Mouse (Mus musculus): ENCODE data around the gene Asb12. TPM values are rescaled to one million over a fixed set of nuclear protein-coding genes. Genes with fewer than 3 reads are reported as not detected.
"Not testable (repeated sequence)": the region's sequence is repeated elsewhere in the genome, so short reads cannot be mapped to it uniquely, and the experiment has no call there.

The Asb12 gene
- total RNA-seq (2021) = not detected
- long read RNA-seq, experiment 1 = 0 reads
- long read RNA-seq, experiment 2 = 0 reads

DNA sequence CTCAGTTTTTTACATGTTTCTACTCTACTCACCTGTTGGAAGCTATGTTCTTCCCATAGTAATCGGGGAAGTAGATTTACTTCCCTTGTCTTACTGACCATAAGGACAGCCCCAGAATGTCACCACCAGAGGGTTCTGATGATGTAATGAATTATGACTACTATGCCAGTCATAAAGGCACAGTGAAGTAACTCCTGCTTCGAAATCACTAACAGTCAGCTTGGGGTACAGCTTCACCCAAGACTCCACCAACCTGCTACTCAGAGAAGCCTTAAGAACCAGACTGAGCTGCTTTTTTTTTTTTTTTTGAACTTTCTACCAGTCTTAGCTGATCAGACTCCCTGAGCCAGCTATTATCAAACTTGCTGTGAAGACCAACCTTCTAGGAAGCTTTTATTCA is at the start of gene Asb12, which contains the start of gene Pfn5:
Asb12 (minus strand) TSS at position 101 of the 400 bp plus-strand sequence.
Pfn5 (plus strand) TSS at position 218 of the 400 bp plus-strand sequence.
- no peak for DNase-seq (ENCODE audit: low spot score in 2 of 2)

DNA sequence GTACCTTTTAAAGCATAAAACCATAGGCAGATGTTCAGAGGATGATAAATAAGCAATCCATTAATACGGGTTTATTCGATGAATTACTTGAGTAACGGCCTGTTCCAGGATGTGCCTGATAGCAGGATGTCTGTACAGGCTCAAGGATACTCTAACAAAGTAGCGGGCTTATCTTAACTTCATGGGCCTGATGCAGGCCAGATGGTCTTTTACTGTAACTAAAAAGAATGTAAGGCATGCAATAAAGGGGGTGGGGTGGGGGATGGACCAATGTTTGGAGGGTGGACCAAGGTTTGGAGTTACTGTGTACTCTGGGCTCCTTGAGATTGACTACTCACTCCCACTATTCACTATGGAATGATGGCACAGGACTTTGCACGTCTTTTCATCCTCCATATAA is 42.8 kb upstream of the Asb12 start:
- no peak for DNase-seq (ENCODE audit: low spot score in 2 of 2)

DNA sequence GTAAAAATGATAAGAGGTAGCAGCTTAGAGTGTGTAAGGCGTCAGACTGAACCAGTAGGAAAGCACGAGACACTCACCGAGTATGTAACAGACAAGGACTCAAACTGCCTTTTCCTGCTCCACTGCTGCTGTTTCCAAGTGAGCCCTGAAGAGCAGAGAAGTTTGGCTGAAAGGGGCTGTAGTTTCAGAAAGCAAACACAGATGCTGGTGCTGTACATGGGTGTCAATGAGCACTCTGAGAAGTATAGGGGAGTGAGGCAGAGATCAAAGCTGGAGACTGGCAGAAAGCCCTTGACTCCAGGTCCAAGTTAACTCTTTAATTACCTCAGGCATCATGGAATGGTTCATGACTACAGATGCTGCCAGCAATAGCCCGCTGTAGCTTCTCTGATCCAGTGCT is 3.5 kb downstream of the Asb12 start:
- DNase-seq (ENCODE audit: low spot score in 2 of 2) = no peak

DNA sequence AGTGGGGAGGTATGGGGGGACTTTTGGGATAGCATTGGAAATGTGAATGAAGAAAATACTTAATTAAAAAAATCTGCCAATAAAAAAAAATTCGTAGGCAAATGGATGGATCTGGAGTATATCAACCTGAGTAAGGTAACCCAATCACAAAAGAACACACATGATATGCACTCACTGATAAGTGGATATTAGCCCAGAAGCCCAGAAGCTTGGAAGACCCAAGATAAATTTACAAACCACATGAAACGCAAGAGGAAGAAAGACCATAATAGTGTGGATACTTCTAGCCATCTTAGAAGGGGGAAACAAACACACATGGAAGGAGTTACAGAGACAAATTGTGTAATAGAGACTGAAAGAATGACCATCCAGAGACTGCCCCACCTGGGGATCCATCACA is 22.3 kb downstream of the Asb12 start:
- DNase-seq (ENCODE audit: low spot score in 2 of 2) = not testable (repeated sequence)

DNA sequence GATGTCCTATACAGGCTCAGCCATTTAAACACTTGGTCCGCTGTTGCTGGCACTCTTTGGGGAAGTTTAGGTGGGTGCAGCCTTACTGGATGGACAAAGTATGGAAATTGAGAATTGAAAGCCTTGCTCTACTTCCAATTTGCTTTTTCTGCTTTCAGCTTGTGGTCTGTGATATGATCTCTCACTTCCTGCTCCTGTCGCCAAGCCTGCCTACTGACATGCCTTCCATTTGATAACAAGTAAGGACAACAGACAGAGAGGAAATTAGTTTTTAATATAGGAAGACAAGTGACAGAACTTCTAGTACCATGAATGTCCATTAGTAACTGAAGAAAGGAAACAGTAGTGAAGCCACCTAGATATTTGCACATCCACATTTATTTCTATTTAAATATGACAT is 32.6 kb downstream of the Asb12 start:
- no peak for DNase-seq (ENCODE audit: low spot score in 2 of 2)

DNA sequence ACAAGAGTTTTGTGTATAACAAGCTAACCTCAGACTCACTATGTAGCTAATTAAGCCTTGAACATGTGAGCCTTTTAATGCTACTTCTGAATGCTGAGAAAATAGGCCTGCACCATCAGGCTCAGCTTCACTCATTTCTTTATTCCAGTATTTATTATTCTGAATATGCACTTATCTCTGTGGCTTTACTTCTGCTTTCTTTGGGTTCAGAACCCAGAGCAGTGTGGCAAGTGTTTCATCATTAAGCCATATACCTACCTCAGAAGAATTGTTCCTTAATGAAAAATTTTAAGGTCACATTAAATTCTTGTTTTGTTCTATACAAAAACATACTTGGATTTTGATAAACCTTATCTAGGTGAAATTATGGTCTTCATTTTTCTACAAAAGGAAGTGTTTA is 33.9 kb downstream of the Asb12 start:
- no peak for DNase-seq (ENCODE audit: low spot score in 2 of 2)

DNA sequence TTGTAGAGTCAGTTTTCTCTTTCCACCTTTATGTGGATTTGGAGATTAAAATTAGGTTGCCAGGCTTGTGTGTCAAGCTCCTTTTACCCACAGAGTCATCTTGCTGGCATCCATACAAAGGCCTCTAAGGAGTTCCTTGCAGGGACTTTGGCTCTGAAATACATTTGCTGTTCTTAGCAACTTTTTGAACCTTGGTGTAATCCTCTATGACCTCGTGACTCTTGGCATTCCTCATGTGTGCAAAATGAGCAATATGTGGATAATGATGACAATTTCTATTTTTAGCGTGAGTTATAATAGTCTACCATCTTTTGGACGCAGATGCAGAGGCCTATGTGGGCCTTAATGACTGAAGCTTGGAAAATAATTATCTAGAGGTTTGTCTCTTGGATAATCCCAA is 100.6 kb downstream of the Asb12 start:
- no peak for DNase-seq (ENCODE audit: low spot score in 2 of 2)

DNA sequence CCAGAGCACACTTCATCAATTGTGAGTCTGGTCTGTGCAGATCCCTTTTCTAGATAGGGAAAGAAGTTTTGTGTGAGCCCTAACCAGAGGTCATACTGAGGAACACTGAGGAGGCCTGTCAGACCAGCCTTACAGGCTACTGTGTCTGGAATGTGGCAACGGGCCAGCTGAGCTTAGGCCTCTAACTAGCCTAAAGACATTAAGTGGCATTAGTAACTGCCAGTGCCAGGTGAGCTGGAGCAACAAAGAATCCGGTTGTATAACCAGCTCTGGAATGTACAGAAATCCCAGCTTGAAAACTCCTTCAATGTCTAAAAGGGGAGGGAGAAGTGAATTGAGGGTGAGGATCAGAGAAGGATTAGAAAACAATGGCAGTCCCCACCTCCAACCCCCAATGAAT is 111.9 kb downstream of the Asb12 start:
- no peak for DNase-seq (ENCODE audit: low spot score in 2 of 2)

DNA sequence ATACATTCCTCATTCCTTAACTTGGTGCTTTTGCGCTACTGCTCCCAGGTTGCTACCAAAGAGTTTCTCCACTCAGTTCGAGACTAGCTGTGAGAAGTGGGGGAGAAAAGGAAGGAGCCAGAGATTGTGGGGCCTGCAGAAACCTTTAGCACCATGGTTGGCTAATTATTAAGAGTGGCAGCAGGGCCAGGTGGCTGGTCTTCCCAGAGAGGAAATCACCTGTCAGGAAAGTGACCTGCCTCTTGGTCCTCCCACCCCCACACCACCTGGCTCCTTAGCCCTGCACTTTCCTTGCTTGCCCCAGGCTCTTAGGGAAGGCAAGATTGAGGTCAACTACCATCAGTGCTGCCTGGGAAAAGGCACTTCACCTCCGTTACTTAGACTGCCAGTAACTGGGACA is 112.6 kb downstream of the Asb12 start:
- no peak for DNase-seq (ENCODE audit: low spot score in 2 of 2)

DNA sequence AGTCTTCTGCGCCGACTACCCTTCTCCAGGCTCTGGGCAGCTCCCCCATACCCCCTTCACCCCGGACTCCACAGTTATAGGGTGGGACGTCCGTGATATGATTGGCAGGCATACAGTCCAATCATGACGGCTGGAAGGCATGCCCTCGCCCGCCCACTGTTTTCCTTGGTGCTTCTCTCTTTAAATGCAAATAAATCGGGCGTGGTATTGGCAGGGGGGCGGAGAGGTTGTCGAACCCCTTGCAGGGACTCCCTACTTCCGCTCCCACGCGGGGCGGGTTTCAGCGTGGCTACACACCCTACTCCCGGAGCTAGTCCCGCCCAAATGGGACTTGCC is 113.0 kb downstream of the Asb12 start, which contains the start of gene Amer1:
Amer1 (minus strand) TSS at position 97 of the 336 bp plus-strand sequence.
- peak; percentile 89 to 95 for DNase-seq (ENCODE audit: low spot score in 2 of 2)

DNA sequence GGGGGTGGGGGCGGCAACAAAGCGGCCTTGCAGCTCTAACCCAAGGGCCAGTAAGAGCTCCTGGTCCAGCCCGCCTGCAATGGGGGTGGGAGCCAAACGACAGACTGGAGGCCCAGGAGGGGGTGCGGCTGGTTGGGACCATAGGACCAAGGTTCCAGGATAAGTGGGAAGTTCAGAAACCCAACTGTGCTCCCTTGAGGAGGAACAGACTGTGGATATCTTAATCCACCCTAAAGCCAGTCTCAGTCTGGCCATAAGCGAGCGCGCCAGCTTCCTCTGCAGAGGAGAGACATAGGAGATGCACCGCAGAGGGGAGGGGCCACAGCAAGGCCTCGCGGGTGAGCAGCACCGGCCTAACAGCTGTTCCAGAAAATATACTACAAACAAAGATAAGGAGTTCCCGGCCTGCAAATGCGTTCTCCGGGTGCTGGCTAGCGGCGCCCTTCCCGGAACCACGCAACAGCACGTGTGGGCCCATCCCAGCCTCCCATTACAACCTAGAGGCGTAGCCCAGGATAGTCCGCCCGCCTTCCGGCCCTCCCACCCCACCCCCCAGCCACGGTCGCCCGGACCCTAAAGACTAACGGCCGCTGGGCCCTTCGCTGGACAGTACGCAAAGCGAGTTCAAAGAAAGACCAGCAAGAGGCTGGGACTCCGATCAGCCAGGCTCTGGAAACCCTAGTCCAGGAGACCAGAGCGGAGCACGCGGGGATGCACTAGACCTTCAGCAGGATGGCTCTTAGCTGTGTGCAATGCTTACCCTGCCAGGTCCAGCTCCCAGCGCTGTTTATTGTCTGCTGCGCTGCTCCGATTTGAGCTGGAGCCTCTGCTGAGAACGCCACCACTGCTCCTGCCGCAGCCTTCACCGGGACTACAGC is 113.7 kb downstream of the Asb12 start:
- DNase-seq (ENCODE audit: low spot score in 2 of 2) = peak; percentile 16 to 20

DNA sequence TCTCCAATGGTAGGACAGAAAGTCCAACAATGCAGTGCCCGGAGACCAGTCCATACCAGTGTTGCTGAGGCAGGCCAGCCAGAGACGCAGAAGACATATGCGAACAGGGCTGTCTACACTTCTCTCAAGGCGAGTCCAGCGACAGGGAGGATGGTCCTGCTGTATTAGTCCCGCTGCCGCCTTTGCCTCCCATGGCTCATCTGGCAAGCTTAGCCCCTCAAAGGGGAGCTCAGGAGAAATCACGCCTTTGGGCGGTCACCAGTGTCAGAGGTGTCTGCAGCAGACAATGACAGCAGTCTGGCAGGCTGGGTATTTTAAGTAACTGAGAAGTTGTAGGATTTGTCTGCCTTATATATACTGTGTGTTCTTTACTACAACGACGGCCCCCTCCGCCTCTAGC is 114.4 kb downstream of the Asb12 start:
- DNase-seq (ENCODE audit: low spot score in 2 of 2) = no peak

DNA sequence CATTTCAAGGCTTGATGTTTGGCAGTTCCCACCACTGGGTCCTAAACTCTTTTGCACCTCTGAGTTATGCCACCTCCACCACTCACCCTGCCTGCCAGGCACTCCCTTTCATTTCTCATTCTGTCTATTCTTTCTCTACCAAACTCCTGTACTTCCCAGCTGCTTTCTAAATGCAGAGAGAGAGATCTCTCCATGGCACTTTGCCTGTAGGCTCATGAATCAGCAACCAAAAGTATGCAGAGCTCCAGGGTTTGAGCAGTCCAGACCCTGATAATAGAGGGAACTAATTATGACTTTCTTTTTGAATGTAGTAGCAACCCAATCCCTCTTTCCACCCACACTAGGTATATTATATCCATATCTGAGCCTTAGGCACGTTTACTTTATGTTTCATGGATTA is 115.5 kb downstream of the Asb12 start:
- no peak for DNase-seq (ENCODE audit: low spot score in 2 of 2)

DNA sequence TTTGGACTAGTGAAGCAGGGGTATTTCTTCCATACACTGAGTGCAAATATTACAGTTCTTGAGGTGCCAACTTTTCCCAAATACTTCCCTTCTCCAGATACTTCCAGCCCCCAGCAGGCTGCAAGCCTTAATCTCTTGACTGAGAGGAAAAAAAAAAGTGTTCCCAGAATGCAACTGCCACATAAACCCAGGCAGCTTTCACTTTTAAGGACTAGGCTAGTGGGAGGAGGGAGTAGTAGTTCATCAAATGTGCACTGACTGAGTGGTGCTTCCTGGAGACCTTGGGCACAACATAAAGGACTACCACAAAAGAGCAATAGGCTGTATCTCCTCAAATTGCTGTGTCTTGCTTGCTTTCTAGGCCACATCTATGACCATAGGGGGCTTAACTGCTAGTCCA is 116.5 kb downstream of the Asb12 start:
- no peak for DNase-seq (ENCODE audit: low spot score in 2 of 2)

DNA sequence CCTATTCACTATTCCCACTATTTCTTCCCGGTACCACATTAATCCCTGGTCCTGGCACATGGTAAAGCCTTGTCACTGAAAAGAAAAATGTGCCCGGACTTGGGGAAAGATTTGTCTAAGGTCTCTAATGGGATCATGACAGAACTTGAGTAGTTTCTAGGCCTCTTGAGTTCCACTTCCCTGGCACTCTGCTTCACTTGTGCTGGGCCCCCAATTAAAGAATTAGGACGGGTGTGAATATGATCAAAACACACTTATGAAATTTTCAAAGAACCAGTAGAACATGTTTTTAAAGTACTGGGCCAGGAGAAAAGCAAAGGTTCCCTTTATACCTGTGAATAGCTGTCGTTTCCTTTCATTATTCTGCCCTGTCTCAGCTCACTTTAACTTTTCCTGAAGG is 119.3 kb downstream of the Asb12 start:
- no peak for DNase-seq (ENCODE audit: low spot score in 2 of 2)

DNA sequence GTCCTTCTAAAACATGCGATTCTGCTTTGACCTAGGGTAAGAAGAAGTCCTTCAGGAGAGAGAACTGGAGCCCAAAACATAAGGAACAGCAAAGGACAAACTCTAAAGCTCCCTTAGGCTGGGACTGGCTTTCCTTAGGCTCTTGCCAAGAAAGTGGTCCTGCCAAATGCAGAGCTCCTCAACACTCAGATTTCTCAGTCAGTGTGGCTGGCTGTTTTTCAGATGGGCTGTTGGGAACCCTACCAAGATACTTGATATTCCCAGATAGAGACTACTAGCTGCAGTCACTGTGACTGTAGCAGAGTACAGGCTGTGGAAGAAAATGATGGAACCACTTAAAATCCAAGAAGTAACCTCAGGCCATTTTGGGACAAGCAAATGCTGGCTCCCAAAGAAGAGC is 120.6 kb downstream of the Asb12 start:
- peak in 1 of 2 experiments; percentile 16 for DNase-seq (ENCODE audit: low spot score in 2 of 2)

Other genes with a start within 250 kb of the Asb12 start
- 10 to 100 TPM in 1 of 2 experiments, 1 to 10 TPM in 1; 9.4 to 10.3 TPM for gene Amer1, start 113.1 kb downstream of the Asb12 start, total RNA-seq (2021)
- not detected for gene Pfn5, start 117 bp upstream of the Asb12 start, total RNA-seq (2021)
- gene Zc4h2, start 100.5 kb upstream of the Asb12 start, total RNA-seq (2021) = 10 to 100 TPM; 21.3 to 22.9 TPM
- gene Zc3h12b, start 153.7 kb upstream of the Asb12 start, total RNA-seq (2021) = 10 to 100 TPM; 25.6 to 26.7 TPM

Measured in layer of hippocampus, postnatal 14 days (tissue).